Mouse (Mus musculus) left cerebral cortex, adult 9 months (tissue): ENCODE data around the gene Phf21a.
"Not testable (repeated sequence)": the region's sequence is repeated elsewhere in the genome, so short reads cannot be mapped to it uniquely, and the experiment has no call there.

Experiments used
- DNase-seq, 2 experiments: peaks; one replicate each; pipeline ENCODE4 v3.0.0; 2022; ENCODE audit warnings: low spot score in 2 of 2

Phf21a gene

GRCm38 (mm10) chr2:92381161-92381560 is 288.2 kb downstream of the Phf21a start:
- DNase-seq = no peak

DNA sequence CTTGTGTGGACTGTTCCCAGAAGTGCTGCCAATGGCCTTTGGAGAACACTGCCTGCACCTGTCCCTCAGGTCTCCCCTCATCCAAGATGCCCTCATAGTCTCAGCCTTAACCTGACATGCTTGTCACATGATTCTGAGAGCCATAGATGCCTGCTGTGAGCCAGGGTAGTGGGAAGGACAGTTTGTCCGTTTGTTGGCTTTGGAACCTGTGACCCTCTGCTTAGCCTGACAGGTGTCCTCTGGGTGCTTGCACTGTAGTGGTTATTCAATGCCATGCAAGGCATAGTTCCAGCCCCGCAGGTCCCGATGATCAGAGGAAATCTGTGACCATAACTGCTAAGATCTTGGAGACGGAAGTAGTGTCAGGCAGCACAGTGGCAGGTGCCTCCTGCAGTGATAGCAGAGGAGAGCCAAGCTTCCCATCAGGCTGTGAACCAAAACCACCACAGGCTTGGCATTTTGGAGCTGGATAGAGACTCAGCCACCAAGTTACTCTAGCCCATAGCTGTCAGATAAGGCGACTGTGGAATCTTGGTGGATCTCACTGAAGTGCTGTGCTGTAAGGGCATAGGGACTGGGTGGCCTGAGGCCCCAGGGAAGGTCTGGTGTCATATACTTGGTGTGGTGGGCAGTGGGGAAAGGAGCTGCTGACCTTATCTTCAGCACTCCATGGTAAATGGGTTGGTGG is 289.1 kb downstream of the Phf21a start, which contains the start of gene 1700029I15Rik:
Gene 1700029I15Rik, plus strand, starts transcription at position 638 of the 688 bp plus-strand sequence.
- DNase-seq = no peak

DNA sequence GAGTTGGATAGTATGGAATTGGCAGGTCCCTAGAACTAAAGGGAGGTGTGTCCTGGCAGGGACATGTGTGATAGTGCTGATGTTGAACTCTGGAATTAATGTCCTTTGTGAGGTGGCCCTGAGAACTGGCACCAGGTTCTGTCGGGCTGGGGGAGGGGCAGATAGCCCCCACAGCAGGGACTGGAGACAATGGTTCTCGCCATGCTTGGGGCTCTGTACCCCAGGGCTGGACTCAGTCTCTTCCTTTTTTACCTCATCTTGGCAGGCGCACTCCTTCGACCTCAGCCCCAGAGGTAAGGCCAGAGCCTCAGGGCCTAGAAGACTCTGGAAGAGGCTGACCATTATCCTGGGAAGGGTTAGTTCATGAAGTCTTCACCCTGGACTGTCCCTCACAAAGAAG is 289.8 kb downstream of the Phf21a start:
- DNase-seq = no peak

DNA sequence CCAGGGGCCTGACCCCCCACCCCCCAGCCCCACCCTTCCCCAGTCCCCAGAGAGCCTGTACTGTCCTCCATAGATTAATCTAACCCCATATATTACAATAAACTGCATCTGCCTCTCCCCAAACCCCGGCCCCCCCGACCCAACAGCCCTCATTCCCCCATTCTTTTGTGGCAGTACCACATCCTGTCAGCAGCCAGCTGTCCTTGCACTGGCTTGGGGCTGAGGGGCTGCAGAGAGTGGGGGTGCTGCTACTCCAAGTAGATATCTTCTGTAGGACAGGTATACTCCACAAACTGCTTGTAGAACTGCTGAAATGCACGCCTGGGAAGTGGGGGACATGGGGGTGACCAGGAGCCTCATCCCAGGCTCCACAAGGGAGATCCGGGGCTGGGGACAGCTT is 291.2 kb downstream of the Phf21a start:
- DNase-seq = no peak

- no peak for DNase-seq
Measured at GRCm38 (mm10) chr2:92385113-92386051, 292.5 kb downstream of the Phf21a start.

DNA sequence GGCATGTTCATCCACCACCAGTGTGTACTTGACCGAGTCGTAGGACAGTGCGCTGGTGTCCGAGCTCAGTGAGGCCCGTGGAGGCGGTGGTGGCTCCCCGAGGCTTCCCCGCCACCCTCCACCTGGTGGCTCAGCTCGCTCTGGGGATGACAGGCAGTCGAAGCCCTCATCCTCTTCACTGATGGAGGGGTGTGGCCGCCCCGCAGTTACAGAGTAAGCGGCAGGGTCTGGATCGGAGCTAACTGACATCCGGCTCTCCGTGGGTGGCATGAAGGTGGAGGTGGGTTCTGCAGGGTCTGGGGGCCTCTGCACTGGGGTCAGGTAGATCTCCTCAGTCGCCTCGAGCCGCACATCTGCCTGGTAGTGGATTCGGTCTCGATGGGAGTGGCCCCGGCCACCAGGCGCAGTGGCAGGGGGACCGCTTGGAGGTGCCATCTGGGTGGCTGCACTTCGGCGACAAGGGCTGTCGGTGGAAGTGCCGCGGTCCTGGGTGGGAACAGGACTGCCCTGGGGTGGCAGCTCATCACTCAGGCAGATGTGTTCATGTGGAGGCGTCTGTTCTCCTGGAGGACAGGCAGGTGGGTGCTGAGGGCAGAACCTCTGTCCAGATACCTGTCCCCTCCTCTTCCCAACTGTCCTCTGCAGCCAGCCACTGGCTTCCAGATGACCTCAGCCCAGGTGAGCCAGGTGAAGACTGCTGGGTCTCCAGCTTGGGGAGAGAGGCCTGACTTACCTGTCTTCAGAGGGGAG is 294.1 kb downstream of the Phf21a start:
- DNase-seq = no peak

- DNase-seq = peak in 1 of 2 experiments; percentile 78
Measured at GRCm38 (mm10) chr2:92387646-92388045, 294.7 kb downstream of the Phf21a start.

- DNase-seq = peak in 1 of 2 experiments; percentile 56
Measured at GRCm38 (mm10) chr2:92388081-92388517, 295.2 kb downstream of the Phf21a start.

DNA sequence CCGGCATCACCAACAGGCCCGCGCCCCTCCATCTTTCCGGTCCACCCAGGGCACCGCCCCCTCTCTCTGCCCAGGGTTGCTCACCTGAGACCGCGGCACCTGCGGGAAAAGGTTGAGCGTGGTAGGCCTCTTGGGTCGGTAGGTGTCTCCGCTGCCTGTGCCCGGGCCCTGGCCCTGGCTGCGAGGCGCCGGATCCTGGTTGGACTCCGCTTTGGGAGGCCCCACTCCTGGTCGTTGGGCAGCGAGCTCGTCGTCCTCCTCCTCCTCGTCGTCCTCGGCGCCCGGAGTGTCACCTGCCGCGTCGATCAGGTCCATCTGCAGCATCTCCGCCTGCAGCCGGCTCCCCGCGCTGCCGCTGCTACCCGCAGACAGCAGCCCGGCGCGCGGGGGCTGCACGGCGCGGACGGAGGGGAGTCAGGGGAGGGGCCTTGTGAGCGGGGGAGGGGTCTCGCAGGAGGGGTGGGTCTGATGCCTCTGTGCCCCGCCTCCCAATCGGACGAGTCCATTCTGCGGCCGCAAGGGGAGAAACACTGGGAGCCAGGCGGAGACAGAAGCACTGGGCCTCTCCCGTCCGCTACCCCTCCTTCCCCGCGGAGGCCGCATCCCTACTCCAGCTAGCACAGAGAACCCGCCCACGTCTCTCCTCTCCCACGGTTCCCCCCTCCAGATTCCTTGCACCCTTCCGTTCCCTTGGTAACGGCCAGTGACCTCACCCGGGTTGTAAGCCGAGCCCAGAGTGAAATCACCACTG is 296.1 kb downstream of the Phf21a start:
- DNase-seq = peak; percentile 94 to 96

- DNase-seq = no peak
Measured at GRCm38 (mm10) chr2:92389645-92390044, 296.7 kb downstream of the Phf21a start.

- no peak for DNase-seq
Measured at GRCm38 (mm10) chr2:92390206-92390930, 297.5 kb downstream of the Phf21a start.

GRCm38 (mm10) chr2:92391116-92391515 is 298.2 kb downstream of the Phf21a start:
- peak in 1 of 2 experiments; percentile 64 for DNase-seq

DNA sequence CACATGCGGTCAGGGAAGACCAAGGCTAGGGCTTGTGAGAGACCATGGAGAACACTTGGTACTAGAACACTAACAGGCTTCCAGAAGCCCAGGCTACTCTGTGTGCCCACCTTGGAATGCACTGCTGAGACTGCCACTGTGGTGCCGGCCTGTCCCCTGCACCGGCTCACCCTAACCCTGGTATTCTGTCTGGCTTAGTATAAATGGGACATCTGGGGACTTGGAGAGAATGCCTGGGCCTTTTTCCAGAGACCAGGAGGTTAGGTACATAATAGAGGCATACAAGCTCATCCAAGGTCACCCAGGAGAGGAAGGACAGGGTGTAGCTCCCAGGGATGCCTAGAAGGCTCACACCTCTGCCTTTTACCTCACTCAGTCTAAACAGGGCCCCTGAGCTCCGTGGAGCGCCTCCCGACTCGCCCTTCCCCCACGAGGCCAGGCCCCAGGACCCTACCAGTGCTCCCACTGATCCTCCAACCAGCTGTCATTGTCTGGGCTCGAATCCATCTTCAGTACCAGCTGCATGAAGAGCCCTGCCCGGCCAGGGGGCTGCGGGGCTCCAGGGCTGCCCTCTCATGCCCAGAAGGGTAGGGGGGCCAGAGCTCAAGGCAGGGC is 298.9 kb downstream of the Phf21a start:
- no peak for DNase-seq

- DNase-seq = no peak
Measured at GRCm38 (mm10) chr2:92392318-92393264, 299.7 kb downstream of the Phf21a start.

GRCm38 (mm10) chr2:92395535-92395934 is 302.6 kb downstream of the Phf21a start:
- DNase-seq = no peak

DNA sequence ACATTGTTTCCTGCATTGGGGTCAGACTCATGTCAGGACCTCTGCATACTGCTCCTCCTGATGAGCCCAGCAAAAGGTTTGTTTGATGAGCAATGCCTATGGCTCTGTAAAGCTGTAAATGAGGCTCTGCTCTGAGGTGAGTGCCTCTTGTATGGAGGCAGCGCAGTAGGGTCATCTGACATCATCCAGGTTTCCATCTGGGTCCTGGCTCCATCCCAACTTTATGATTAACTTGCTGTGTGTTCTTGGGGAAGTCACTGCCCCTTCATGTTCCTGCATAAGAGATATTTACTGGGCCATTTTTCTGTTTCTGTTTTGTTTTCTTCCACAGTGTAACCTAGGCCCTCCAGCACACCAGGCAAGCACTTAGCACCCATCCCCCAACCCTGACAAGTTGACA is 304.5 kb downstream of the Phf21a start:
- DNase-seq = no peak

GRCm38 (mm10) chr2:92399877-92400276 is 307.0 kb downstream of the Phf21a start:
- DNase-seq = not testable (repeated sequence)

DNA sequence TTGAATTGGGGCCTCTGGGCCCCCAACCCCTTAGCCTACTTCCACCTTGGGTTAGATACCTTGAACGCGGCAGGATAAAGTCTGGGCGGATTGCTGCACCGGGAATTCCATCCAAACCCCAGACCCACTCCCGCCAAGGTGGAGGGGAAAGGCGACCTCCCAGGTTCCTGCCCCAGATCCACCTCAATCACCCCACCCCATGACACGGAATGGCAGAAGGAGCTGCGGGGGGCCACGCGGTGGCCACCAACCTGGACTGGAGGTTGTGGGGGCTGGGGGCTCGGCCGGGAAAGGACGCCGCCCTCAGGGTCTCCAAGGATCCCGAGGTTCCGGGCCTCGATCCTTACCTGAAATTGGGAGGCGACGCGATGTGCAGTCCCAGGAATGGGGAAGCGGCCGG is 307.8 kb downstream of the Phf21a start:
- DNase-seq = no peak

DNA sequence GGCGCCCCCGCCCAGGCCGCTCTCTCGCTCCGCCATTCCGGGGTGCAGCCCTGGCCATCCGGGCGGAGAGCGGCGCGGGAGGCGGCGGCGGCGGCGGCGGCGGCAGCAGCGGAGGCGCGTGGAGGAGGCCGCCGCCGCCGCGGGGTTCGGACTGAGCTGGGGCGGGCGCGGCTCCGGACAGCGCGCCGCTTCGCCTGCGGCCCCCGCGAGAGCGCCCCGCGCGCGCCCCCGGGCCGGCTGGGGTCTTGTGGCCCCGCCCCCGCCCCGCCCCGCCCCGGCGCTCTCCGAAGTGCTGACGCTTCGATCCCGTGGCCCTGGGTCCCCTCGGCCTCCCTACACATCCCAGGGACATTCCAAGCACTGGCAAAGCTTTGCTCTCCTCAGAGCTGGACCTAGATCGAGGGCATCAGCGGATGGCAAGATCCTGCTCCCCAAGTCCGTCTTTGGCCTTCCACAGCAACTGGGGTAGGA is 308.2 kb downstream of the Phf21a start, which contains the start of gene Mapk8ip1:
Gene Mapk8ip1, minus strand, starts transcription at position 173 of the 471 bp plus-strand sequence.
- DNase-seq = no peak
